Mouse (Mus musculus): ENCODE data around the gene Def8. TPM values are rescaled to one million over a fixed set of nuclear protein-coding genes. Genes with fewer than 3 reads are reported as not detected.
A peak's percentile ranks its signal among the peaks of the same experiment; 100 is the strongest.
"Not testable (repeated sequence)": the region's sequence is repeated elsewhere in the genome, so short reads cannot be mapped to it uniquely, and the experiment has no call there.

Def8 gene
- total RNA-seq, 2 experiments from 2014 or later: 57.2 to 65.2 TPM

GRCm38 (mm10) chr8:123430936-123431335 is 7.6 kb downstream of the Def8 start:
- intact Hi-C loops (cut with DNase I); DNase-seq: not testable (repeated sequence)

DNA sequence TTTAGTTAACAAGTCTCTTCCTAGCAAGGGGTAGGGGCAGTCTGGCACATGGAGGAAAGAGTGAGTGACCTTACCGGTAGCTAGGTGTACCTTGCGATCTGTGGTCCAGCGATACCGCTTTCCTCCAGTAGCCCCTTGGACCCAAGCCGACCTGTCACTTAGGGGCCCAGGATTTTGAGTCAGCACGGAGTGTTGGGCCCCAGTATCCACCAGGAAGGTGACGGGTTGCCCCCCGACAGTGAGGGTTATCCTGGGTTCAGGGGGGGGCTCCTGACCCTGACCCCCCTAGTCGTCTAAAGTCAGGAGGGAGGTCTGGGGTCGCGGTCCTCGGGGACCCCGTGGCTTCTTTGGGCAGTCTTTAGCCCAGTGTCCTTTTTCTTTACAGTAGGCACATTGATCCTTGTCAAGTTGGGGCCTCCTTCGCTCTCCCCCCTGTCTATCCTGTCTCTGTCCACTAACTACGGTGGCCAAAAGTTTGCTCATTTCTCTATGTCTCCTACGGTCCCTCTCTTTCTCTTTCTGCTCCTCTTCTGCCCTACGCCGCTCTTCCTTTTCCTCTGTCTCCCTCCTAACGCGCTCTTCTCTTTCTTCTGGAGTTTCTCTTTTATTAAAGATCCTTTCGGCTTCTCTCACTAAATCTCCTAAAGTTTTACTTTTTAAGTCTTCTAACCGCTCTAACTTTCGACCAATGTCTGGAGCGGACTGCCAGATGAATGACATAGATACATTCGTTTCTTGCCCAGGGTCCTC is 8.5 kb downstream of the Def8 start:
- intact Hi-C loops (cut with DNase I): no loop called here
- DNase-seq: no peak

DNA sequence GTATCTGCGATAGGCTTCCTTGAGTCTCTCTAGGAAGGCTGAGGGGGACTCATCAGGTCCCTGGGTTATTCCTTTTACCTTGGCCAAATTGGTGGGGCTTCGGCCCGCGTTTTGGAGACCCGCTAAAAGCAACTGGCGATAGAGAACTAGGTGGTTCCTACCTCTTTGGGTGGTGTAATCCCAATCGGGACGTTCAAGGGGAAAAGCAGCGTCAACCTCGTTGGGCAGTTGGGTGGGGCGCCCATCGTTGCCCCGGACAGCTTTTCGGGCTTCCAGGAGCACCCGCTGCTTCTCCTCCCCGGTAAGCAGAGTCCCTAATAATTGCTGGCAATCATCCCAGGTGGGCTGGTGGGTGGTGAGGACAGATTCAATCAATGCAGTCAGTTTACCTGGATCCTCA is 9.1 kb downstream of the Def8 start:
- intact Hi-C loops (cut with DNase I): no loop called here

GRCm38 (mm10) chr8:123433241-123433974 is 10.1 kb downstream of the Def8 start:
- DNase-seq; intact Hi-C loops (cut with DNase I): not testable (repeated sequence)

More for the DNA sequence above, 9.1 kb downstream of the Def8 start:
- DNase-seq: no peak

- intact Hi-C loops (cut with DNase I): loop anchor here (2.0 to 5.0 kb wide), 2 partner anchors 36 to 67 kb away; partner anchors contain the start of gene Afg3l1
- DNase-seq: no peak
These were observed 18.5 kb downstream of the Def8 start for GRCm38 (mm10) chr8:123441788-123442187.

DNA sequence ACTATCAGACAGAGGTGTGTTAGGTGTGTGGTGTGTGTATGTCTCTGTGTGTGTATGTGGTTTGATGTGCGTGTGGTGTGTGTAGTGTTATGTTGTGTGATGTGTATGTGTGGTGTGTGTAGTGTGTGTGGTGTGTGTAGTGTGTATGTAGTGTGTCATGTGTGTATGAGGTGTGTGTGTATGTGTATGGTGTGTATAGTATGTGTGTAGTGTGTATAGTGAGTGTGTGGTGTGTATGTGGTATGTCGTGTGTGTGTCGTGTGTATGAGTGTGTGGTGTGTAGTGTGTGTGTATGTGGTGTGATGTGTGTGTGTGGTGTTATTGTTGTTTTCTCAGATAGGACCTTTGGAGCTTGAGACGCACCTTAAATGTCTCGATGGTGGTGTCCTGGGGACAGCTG is 19.0 kb downstream of the Def8 start:
- intact Hi-C loops (cut with DNase I): loop anchor here (2.0 to 5.0 kb wide), 2 partner anchors 35 to 68 kb away; partner anchors contain the start of gene Afg3l1
- no peak for DNase-seq

- peak; percentile 96 to 98 for DNase-seq
- intact Hi-C loops (cut with DNase I): loop anchor here (2.0 to 5.0 kb wide), 2 partner anchors 34 to 68 kb away; partner anchors contain the start of gene Afg3l1
These were observed 19.7 kb downstream of the Def8 start for GRCm38 (mm10) chr8:123442871-123443575.

DNA sequence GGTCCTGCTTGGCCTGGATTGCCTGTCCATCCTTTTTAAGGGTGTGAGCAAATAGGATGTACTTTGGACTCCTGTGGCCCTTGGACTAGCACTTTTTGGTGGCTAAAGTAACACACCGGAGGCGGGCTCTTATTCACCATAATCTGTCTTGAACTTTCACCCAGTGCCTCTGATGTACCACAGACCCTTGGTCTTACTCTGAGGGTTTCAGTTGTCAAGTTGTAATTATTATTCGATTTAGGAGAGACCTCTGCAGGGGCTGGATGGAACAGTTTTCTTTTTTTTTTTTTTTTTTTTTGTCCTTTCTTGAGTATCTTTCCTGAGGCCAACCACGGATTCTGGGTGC is 20.2 kb downstream of the Def8 start:
- intact Hi-C loops (cut with DNase I): loop anchor here (2.0 to 5.0 kb wide), 2 partner anchors 34 to 69 kb away; partner anchors contain the start of gene Afg3l1
- no peak for DNase-seq

DNA sequence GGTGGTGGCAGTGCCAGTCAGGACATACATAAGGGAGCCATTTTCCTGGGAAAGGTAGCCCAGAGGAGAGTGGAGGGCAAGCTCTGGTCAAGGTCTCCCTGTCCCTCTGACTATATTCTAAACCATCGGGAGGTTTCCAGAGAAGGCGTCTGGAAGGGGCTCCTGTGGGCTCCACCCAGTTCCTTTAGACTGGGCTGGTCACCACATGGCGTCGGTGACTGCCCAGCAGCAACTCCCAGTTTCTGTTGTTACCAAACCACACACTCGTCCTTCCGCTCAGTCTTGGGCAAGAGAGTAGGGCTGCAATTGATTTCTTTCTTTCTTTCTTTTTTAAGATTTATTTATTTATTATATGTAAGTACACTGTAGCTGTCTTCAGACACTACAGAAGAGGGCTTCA is 20.8 kb downstream of the Def8 start:
- no peak for DNase-seq
- intact Hi-C loops (cut with DNase I): loop anchor here (5.0 kb wide), 1 partner anchor 33 kb away; the partner anchor contains the start of gene Afg3l1

DNA sequence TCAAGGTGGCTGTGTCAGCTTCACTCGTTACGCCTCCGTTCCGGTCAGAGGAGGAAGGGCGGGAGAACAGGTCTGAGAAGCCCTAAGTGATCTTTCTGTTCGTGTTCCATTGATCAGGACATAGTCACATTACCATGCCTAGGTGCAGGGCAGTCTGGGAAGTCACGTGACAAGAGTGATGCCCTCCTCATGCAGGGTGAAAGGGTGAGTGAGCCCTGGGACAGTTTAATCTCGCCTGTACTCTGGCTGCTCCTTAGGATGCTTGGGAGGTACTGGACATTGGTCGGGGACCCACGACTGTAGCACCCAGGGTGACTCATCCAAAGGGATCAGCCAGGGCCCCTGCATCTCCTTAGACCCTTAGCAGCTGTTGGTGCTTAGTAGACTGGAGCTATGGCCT is 22.7 kb downstream of the Def8 start:
- intact Hi-C loops (cut with DNase I): no loop called here
- DNase-seq: no peak

DNA sequence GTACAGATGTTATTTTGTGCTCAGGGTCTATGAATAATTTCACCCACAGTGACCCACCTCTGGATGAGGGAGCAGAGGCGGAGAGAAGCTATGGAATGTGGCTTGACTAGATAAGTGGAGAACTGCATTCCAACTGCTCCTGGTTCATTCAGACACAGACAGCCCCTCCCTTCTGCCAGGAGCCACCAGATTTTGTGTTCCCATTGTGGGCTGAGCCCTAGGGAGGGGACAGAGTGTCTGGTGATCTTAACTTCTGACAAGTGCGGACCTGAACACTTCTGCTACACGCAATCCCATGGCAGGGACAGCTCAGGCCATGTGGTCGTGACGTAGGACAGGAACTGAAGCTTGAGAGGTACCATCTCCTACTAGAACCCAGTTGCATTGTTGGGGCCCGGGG is 23.5 kb downstream of the Def8 start:
- intact Hi-C loops (cut with DNase I): no loop called here
- peak; percentile 29 to 32 for DNase-seq

- intact Hi-C loops (cut with DNase I): no loop called here
These were observed 27.5 kb downstream of the Def8 start for GRCm38 (mm10) chr8:123450783-123451182.

DNA sequence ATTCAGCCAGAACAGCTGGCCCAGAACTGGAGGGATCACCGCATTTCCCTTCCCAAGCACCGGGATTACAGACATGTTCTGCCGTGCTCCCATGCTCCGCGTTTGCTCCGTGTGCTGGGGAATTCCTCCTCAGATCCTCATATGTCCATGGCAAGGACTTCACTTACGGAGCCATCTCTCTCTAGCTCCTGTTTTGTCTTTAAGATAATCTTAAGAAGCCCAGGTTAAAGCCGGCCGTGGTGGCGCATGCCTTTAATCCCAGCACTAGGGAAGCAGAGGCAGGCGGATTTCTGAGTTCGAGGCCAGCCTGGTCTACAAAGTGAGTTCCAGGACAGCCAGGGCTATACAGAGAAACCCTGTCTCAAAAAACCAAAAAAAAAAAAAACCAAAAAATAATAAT is 28.4 kb downstream of the Def8 start:
- intact Hi-C loops (cut with DNase I); DNase-seq: not testable (repeated sequence)

More at GRCm38 (mm10) chr8:123450783-123451182, 27.5 kb downstream of the Def8 start:
- DNase-seq: no peak

DNA sequence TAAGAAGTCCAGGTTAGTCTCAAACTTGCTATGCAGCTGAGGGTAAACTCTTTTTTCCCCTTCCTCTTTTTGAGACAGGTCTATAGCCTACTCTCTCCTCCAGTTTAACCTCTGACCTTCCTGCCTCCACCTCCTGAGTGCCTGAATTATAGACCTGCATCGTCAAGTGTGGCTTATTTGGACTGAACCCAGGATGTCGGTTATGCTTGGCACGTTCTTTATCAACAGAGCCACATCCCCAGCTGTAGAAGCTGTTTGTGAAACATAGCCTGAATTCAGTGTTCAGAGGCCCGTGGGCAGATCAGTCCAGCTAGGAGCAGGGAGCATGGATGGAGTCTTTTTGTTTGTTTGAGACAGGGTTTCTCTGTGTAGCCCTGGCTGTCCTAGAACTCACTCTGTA is 28.8 kb downstream of the Def8 start:
- DNase-seq: no peak
- intact Hi-C loops (cut with DNase I): no loop called here

DNA sequence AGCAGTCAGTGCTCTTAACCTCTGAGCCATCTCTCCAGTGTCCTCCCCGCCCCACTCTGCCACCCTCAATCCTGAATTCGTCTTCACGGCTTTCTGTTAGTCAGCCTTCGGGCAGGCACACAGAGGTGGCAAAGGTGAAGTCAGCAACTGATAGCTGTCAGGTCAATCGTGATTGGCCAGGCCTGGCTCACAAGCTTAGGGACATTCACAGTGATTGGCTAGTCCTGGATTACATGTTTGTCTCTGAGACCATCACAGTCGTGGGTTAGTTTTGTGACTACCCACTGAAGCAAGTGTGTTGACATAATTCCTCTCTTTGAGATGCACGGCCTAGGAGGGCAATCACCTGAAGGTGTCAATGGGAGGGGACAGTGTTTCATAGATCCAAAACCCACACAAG is 30.0 kb downstream of the Def8 start:
- intact Hi-C loops (cut with DNase I): no loop called here

GRCm38 (mm10) chr8:123453951-123454350 is 30.6 kb downstream of the Def8 start:
- intact Hi-C loops (cut with DNase I): no loop called here
- no peak for DNase-seq

More for the DNA sequence above, 30.0 kb downstream of the Def8 start:
- no peak for DNase-seq

DNA sequence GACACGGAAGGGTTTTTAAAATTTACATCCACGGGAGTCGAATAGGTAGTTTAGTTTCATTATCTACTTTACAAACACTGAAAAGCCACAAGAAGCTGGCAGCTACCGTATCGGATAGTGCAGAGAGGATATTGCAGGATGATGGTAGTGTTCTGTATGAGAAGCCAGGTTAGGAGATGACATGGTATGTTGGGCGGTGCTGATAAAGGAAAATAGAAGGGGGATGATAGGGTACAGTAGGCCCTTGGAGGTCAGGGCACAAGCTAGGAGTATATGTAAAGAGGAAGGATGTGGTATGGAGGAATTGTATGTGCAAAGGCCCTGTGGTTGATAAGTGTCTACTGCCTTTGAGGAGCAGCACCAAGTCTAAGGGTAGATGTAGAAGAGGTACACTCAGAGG is 31.2 kb downstream of the Def8 start:
- intact Hi-C loops (cut with DNase I): no loop called here
- DNase-seq: no peak

- intact Hi-C loops (cut with DNase I): no loop called here
- no peak for DNase-seq
These were observed 40.3 kb downstream of the Def8 start for GRCm38 (mm10) chr8:123463651-123464050.

GRCm38 (mm10) chr8:123467476-123467875 is 44.1 kb downstream of the Def8 start:
- no peak for DNase-seq
- intact Hi-C loops (cut with DNase I): no loop called here

DNA sequence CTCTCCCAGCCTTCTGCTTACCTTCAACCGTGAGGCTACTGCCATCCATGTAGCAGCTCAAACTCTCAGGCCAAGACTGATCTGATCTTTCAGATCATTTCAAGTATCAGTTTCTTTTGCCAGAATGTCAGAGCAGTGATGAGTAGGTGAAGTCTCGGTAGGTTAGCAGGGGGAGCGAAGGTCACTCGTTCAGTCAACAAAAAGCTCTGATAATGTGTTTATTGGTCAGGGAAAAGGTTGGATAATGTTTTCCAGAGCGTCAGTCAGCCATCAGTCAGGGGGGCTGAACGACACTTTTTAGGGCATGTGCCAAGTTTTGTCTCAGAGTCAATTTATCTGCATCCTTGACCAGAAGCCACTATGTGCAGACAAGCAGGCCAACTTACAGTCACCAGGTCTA is 49.7 kb downstream of the Def8 start:
- DNase-seq; intact Hi-C loops (cut with DNase I): not testable (repeated sequence)

GRCm38 (mm10) chr8:123474549-123474948 is 51.2 kb downstream of the Def8 start:
- intact Hi-C loops (cut with DNase I); DNase-seq: not testable (repeated sequence)
